Mouse (Mus musculus): ENCODE measurements around the gene Nup214. TPM values are rescaled to one million over a fixed set of nuclear protein-coding genes. Genes with fewer than 3 reads are reported as not detected.

Gene Nup214
- polyA plus RNA-seq, 1 experiment from 2014 or later = 54.1 TPM

- H3K9ac ChIP-seq (ENCODE audit: low read length) = peak overlapping the region; percentile 24; the same call in 1 of the 2 replicates
- no peak overlapping the region for H3K4me3 ChIP-seq (ENCODE audit: low read length)
- H3K27ac ChIP-seq (ENCODE audit: low read length) = peak overlapping the region; percentile 88
- H3K4me2 ChIP-seq (ENCODE audit: low read depth, low read length) = no peak overlapping the region
- peaks cover 48% of the 10 kb centered on the region for H3K4me1 ChIP-seq (ENCODE audit: control insufficient read depth, insufficient read depth, low read length)
- 56% methylated on average over 2 of the region's 2 CpGs for WGBS
- H3K36me3 ChIP-seq (ENCODE audit: control insufficient read depth, insufficient read depth) = no peaks in the 10 kb centered on the region
- no peak for ATAC-seq (replicated peaks; ENCODE audit: extremely low read depth, insufficient read depth, low FRiP score)
- no peaks in the 10 kb centered on the region for H3K9me3 ChIP-seq (replicated peaks; ENCODE audit: control insufficient read depth, low read length)
- no peaks in the 10 kb centered on the region for H3K27me3 ChIP-seq (ENCODE audit: control insufficient read depth, insufficient read depth, low read length)
Observed at GRCm38 (mm10) chr2:32057360-32057759, 83.1 kb downstream of the Nup214 start.

GRCm38 (mm10) chr2:32057794-32058193 is 83.6 kb downstream of the Nup214 start:
- peaks cover 52% of the 10 kb centered on the region for H3K4me1 ChIP-seq (ENCODE audit: control insufficient read depth, insufficient read depth, low read length)
- peak overlapping the region; percentile 88 for H3K27ac ChIP-seq (ENCODE audit: low read length)
- no peaks in the 10 kb centered on the region for H3K27me3 ChIP-seq (ENCODE audit: control insufficient read depth, insufficient read depth, low read length)
- no peaks in the 10 kb centered on the region for H3K9me3 ChIP-seq (replicated peaks; ENCODE audit: control insufficient read depth, low read length)
- no peak overlapping the region for H3K4me3 ChIP-seq (ENCODE audit: low read length)
- no peaks in the 10 kb centered on the region for H3K36me3 ChIP-seq (ENCODE audit: control insufficient read depth, insufficient read depth)
- H3K9ac ChIP-seq (ENCODE audit: low read length) = no peak overlapping the region; the same call in 1 of the 2 replicates
- ATAC-seq (replicated peaks; ENCODE audit: extremely low read depth, insufficient read depth, low FRiP score) = no peak
- no peak overlapping the region for H3K4me2 ChIP-seq (ENCODE audit: low read depth, low read length)
- WGBS = 79% methylated on average over 4 of the region's 4 CpGs

GRCm38 (mm10) chr2:32058241-32058640 is 84.0 kb downstream of the Nup214 start:
- Histone ChIP-seq H3K4me3 (ENCODE audit: low read length) (no peak overlapping the region), H3K4me2 (ENCODE audit: low read depth, low read length) (no peak overlapping the region), H3K9me3 (replicated peaks; ENCODE audit: control insufficient read depth, low read length) (no peaks in the 10 kb centered on the region), H3K36me3 (ENCODE audit: control insufficient read depth, insufficient read depth) (no peaks in the 10 kb centered on the region), H3K27ac (ENCODE audit: low read length) (peak overlapping the region; percentile 88; the same call in 1 of the 2 replicates), H3K27me3 (ENCODE audit: control insufficient read depth, insufficient read depth, low read length) (no peaks in the 10 kb centered on the region), H3K4me1 (ENCODE audit: control insufficient read depth, insufficient read depth, low read length) (peaks cover 57% of the 10 kb centered on the region), H3K9ac (ENCODE audit: low read length) (no peak overlapping the region)
- 78% methylated on average over 9 of the region's 9 CpGs for WGBS
- ATAC-seq (replicated peaks; ENCODE audit: extremely low read depth, insufficient read depth, low FRiP score) = no peak

- Histone ChIP-seq H3K4me1 (ENCODE audit: control insufficient read depth, insufficient read depth, low read length) (peaks cover 62% of the 10 kb centered on the region), H3K4me2 (ENCODE audit: low read depth, low read length) (no peak overlapping the region), H3K27ac (ENCODE audit: low read length) (no peak overlapping the region), H3K9me3 (replicated peaks; ENCODE audit: control insufficient read depth, low read length) (no peaks in the 10 kb centered on the region), H3K4me3 (ENCODE audit: low read length) (no peak overlapping the region), H3K27me3 (ENCODE audit: control insufficient read depth, insufficient read depth, low read length) (no peaks in the 10 kb centered on the region), H3K36me3 (ENCODE audit: control insufficient read depth, insufficient read depth) (no peaks in the 10 kb centered on the region), H3K9ac (ENCODE audit: low read length) (no peak overlapping the region)
- 50% methylated on average over 5 of the region's 5 CpGs for WGBS
- ATAC-seq (replicated peaks; ENCODE audit: extremely low read depth, insufficient read depth, low FRiP score) = no peak
Observed at GRCm38 (mm10) chr2:32058716-32059115, 84.5 kb downstream of the Nup214 start.

DNA sequence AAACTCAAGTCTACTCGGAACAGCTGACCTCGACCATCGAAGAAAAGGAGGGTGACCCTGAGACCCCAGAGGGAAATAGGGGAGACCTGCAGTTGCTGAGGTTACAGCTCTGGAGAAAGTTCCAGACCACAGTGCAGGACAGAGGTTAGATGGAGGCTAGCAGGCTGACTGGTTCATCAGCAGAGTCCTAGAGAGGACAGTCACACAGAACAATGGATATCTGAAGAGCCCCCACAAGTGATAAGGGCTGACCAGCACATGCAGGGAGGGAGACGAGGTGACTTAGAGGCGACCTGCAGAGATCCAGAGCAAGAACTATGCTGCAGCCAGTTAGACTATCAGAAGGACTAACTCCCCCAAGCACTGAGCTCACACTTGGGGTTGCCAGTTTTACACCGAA is 85.4 kb downstream of the Nup214 start:
- no peaks in the 10 kb centered on the region for H3K27me3 ChIP-seq (ENCODE audit: control insufficient read depth, insufficient read depth, low read length)
- peak overlapping the region; percentile 23; the same call in 1 of the 2 replicates for H3K27ac ChIP-seq (ENCODE audit: low read length)
- H3K36me3 ChIP-seq (ENCODE audit: control insufficient read depth, insufficient read depth) = no peaks in the 10 kb centered on the region
- peaks cover 70% of the 10 kb centered on the region for H3K4me1 ChIP-seq (ENCODE audit: control insufficient read depth, insufficient read depth, low read length)
- H3K4me2 ChIP-seq (ENCODE audit: low read depth, low read length) = no peak overlapping the region
- no peak overlapping the region for H3K4me3 ChIP-seq (ENCODE audit: low read length)
- H3K9me3 ChIP-seq (replicated peaks; ENCODE audit: control insufficient read depth, low read length) = no peaks in the 10 kb centered on the region
- 0 out of 2 replicates have a peak overlapping the region, but pooled peaks have one; percentile 18 for H3K9ac ChIP-seq (ENCODE audit: low read length)
- ATAC-seq (replicated peaks; ENCODE audit: extremely low read depth, insufficient read depth, low FRiP score) = no peak
- WGBS = 52% methylated on average over 6 of the region's 6 CpGs

DNA sequence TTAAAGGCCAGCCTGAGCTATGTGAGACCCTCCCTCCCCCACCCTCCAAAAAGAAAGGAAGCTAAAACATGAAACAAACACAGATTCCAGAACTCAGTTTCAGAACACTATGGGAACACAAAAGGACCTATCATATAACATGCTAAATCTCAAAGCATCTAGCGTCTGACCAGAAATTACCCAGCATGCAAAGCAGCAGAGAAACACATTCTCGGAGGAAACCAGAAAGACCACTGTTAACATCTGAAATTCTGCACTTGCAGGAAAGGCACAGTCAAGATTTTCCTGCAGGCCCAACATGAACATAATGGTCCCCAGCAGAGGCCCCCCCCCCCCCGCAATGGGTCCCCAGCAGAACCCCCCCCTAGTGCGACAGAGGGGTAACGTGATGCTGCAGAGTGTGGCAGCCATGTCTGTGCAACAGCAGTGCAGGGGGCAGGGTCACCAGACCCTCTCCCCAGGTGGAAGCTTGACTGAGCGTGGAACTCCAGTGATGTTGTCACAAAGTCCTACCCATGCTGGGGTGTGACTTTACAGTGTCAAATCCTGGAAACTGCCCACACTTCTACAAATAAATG is 86.1 kb downstream of the Nup214 start:
- H3K4me1 ChIP-seq (ENCODE audit: control insufficient read depth, insufficient read depth, low read length) = peaks cover 70% of the 10 kb centered on the region
- ATAC-seq (replicated peaks; ENCODE audit: extremely low read depth, insufficient read depth, low FRiP score) = no peak
- peak overlapping the region; percentile 95; the same call in 1 of the 2 replicates for H3K27ac ChIP-seq (ENCODE audit: low read length)
- H3K4me3 ChIP-seq (ENCODE audit: low read length) = no peak overlapping the region
- WGBS = 59% methylated on average over 6 of the region's 6 CpGs
- no peaks in the 10 kb centered on the region for H3K36me3 ChIP-seq (ENCODE audit: control insufficient read depth, insufficient read depth)
- no peak overlapping the region for H3K4me2 ChIP-seq (ENCODE audit: low read depth, low read length)
- H3K27me3 ChIP-seq (ENCODE audit: control insufficient read depth, insufficient read depth, low read length) = no peaks in the 10 kb centered on the region
- H3K9me3 ChIP-seq (replicated peaks; ENCODE audit: control insufficient read depth, low read length) = no peaks in the 10 kb centered on the region
- no peak overlapping the region for H3K9ac ChIP-seq (ENCODE audit: low read length)

- ATAC-seq (replicated peaks; ENCODE audit: extremely low read depth, insufficient read depth, low FRiP score) = no peak
- no peak overlapping the region for H3K9ac ChIP-seq (ENCODE audit: low read length)
- peak overlapping the region; percentile 95 for H3K27ac ChIP-seq (ENCODE audit: low read length)
- no peaks in the 10 kb centered on the region for H3K27me3 ChIP-seq (ENCODE audit: control insufficient read depth, insufficient read depth, low read length)
- H3K36me3 ChIP-seq (ENCODE audit: control insufficient read depth, insufficient read depth) = no peaks in the 10 kb centered on the region
- H3K4me3 ChIP-seq (ENCODE audit: low read length) = no peak overlapping the region
- no peak overlapping the region for H3K4me2 ChIP-seq (ENCODE audit: low read depth, low read length)
- H3K4me1 ChIP-seq (ENCODE audit: control insufficient read depth, insufficient read depth, low read length) = peaks cover 76% of the 10 kb centered on the region
- no peaks in the 10 kb centered on the region for H3K9me3 ChIP-seq (replicated peaks; ENCODE audit: control insufficient read depth, low read length)
- WGBS = 53% methylated on average over 2 of the region's 2 CpGs
Observed at GRCm38 (mm10) chr2:32061189-32061588, 87.0 kb downstream of the Nup214 start.

DNA sequence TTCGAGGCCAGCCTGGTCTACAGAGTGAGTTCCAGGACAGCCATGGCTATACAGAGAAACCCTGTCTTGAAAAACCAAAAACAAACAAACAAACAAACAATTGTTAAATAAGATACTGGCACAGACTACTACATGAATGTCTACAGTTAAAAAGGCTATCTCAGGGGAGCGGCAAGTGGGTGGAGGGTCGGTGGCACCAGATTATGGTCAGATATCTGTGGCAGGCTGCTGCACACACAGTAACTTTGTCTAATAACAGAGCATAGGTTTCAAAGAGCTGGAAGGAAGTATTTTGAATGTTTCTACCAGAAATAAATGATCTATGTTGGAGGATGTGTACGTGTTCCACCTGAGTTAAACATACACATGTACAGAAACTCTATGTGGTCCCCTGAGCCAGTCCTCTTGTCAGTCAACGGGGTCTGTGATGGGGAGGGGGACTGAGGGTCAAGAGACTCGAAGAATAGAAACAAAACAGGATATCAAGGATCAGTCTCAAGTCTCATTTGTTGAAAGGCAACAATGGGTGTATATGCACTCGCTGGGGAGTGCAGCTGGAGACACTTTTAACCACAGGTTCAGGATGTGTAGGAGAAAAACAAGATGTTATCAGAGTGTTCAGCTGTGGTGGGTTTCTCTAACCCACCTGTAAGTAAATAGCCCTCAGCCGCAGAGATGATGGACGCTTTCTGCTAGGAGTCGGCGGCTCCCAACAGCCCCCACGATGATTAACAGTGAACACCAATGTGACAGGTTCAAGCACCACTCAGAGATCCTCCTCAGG is 87.7 kb downstream of the Nup214 start:
- 43% methylated on average over 12 of the region's 12 CpGs for WGBS
- 0 out of 2 replicates have a peak overlapping the region, but pooled peaks have one; percentile 3 for H3K9ac ChIP-seq (ENCODE audit: low read length)
- ATAC-seq (replicated peaks; ENCODE audit: extremely low read depth, insufficient read depth, low FRiP score) = no peak
- H3K4me3 ChIP-seq (ENCODE audit: low read length) = no peak overlapping the region
- H3K4me1 ChIP-seq (ENCODE audit: control insufficient read depth, insufficient read depth, low read length) = peaks cover 79% of the 10 kb centered on the region
- H3K4me2 ChIP-seq (ENCODE audit: low read depth, low read length) = no peak overlapping the region
- no peaks in the 10 kb centered on the region for H3K9me3 ChIP-seq (replicated peaks; ENCODE audit: control insufficient read depth, low read length)
- H3K36me3 ChIP-seq (ENCODE audit: control insufficient read depth, insufficient read depth) = no peaks in the 10 kb centered on the region
- no peaks in the 10 kb centered on the region for H3K27me3 ChIP-seq (ENCODE audit: control insufficient read depth, insufficient read depth, low read length)
- H3K27ac ChIP-seq (ENCODE audit: low read length) = peak overlapping the region; percentile 95

All from heart, embryonic 16.5 days (tissue).